Mouse (Mus musculus): ENCODE measurements around the gene Grem1.
A peak's percentile ranks its signal among the peaks of the same experiment; 100 is the strongest.

The Grem1 gene

DNA sequence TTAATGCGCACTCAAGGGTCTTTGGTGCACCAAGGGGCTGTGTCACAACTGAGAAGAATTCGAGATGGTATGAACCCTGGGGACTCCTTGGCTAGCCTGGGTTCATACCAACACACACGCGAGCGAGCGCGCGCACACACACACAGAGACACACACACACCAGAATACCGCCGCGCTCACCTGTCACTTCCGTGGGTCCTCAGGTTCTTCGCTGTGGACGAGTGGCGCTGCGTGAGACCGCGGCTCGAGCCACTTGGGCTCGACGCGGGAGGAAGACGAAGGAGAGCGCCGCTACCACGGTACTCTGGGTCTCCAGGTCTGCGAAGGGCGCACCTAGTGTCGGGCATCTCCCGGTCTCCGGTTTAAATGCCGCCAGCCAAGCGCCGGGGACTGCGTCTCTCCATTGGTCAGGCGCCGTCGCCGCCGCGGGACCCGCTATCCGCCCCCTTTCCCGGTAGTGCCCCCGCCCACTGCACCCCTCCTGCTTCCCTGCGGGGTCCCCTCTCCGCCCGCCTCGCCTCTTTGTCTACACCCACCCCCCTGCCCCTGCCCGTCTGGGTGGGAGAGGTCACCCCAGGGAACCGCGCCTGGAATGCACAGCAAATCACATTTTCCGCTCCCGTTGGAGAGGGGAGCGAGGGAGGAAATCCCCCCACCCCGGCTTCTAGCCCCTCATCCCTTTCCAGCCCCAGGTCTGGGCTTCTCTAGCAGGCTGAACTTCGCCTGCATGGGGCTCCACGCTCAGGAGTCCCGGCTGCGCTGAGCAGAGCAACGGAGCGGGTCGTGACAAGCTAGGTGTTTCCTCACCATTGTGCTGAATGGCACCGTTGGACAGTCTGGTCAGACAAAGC is at the start of gene Grem1:
TSS of gene Grem1 (minus strand) at position 336 of the 851 bp plus-strand sequence.
- peak; percentile 60 for DNase-seq (ENCODE audit: low spot score)

DNA sequence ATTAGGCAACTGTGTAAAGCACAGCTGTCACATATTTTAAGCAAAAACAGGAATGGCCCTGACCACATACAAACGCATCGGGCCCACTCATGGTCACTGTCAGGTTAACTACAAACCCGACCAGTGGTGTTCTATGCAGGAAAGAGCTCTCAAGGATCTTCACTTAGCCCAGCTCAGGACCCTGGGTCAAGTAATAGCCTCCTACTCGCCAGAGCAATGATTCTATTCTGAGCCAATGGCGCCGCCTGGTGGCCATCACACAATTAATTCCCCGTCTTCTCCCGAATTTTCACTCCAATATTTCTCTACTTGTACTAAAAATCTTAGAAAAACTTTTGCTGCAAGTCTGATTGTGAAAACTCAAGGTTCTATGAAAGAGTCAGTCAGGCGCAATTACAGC is 49.2 kb upstream of the Grem1 start:
- peak; percentile 82 for DNase-seq (ENCODE audit: low spot score)

- no peak for DNase-seq (ENCODE audit: low spot score)
Observed at GRCm38 (mm10) chr2:113806851-113807577, 48.6 kb upstream of the Grem1 start.

DNA sequence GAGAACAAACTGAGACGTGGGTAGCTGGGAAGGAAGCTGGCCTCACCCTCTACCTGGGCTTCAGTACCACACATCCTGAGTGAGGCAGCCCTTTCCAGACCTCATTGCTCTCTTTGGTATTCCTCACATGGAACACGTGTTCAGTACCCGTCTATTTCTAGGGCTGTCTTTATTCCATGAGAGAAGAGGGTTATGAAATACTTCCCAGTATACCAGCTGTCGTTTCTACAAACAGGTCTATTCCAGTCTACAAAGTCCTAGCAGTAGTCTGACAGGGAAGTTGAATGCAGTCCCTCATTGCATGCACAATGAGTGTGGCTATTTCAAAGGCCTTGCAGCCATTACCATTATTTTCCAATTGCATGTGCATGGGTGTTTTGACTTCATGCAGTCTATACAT is 47.3 kb upstream of the Grem1 start:
- DNase-seq (ENCODE audit: low spot score), result no peak

DNA sequence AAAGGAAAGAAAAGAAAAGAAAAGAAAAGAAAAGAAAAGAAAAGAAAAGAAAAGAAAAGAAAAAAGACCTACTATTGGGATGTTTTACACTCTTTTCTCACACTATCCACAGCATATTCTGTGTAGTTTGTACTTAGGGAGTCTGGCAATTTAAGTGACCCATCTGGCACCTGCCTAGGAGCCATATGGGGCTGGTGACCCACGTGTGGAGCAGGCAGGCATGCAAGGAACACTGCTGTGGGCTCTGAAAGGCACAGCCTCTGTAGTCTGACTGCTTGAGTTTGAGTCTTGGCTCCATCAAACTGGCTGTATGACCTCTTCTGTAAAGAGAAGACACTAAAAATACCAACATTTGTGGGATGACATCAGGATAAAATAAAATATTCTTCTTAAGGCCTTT is 45.3 kb upstream of the Grem1 start:
- DNase-seq (ENCODE audit: low spot score), result no peak

- DNase-seq (ENCODE audit: low spot score), result no peak
Observed at GRCm38 (mm10) chr2:113800846-113801245, 42.4 kb upstream of the Grem1 start.

- DNase-seq (ENCODE audit: low spot score), result no peak
Observed at GRCm38 (mm10) chr2:113798605-113799004, 40.2 kb upstream of the Grem1 start.

DNA sequence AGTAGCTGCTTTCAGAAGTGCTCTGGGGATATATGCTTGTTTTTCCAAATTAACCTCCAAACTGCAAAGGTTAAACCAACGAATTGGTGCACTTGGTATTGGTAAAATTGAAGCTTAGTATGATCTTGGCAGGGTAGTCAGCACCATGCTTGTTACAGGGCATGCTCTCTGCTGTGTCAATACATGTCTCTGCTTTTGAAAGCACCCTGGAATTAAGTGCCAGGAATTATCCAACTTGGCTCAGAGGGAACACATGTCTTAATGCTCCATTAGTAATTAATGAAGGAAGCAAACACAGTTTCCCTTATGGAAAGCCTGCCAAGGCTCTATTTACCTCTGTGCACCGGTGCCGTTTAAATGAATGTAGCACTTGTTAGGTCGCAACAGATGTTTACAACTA is 36.7 kb upstream of the Grem1 start:
- DNase-seq (ENCODE audit: low spot score), result no peak

DNA sequence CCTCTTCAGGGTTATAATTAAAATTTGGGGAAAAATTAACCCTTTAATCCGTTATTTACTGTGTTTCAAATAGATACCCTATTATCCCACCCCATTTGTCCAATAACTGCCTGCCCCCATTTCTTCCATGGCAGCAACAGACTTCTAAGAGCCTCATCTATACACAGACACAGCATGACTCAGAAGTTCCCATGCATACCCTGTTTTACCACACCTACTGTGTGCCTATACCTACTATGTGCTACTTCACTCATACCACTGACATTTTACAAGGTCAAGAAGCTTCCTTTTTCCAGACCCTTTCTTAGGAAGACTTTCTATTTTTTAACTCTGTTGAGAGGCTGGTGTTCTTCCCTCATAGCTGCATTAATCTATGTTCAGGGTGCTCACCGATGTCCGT is 35.1 kb upstream of the Grem1 start:
- DNase-seq (ENCODE audit: low spot score), result no peak

GRCm38 (mm10) chr2:113788821-113789387 is 30.5 kb upstream of the Grem1 start:
- no peak for DNase-seq (ENCODE audit: low spot score)

GRCm38 (mm10) chr2:113787882-113788281 is 29.4 kb upstream of the Grem1 start:
- no peak for DNase-seq (ENCODE audit: low spot score)

- no peak for DNase-seq (ENCODE audit: low spot score)
Observed at GRCm38 (mm10) chr2:113784851-113785250, 26.4 kb upstream of the Grem1 start.

DNA sequence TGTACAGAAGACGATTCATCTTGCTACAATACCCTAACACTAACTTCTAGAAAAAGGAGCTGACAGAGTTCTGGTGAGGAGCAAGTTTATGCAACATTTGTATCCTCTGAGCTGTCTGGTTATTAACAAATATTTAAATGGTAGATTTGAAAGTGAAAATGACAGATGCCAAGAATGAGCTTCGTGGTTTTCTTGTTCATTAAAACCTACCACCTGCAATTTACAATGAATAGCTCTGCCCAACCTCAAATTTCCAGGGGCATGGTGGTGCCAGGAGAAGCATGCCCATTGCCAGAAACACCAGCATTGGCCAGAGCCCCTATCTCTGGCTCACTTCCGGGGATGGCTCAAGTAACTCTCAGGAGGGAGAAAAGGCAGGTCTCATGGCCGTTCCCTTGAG is 23.1 kb upstream of the Grem1 start:
- no peak for DNase-seq (ENCODE audit: low spot score)

DNA sequence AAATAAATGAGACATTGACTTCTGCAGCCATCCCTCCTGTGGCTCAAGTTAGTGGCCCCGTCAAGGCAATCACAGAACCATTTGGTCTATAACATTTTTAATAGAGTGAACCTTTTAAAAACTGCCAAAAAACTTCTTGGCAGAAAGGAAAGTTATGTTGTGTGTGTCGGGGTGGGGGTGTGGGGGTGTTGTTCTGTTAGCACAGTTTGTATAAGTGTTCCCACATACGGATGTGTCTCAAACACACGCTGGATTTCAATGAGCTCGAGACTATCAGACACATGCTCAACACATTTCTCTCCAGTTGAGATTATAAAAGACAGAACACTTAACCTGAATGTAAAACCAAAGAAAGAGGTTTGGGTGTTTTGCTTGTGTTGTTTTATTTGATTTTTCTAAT is 22.7 kb upstream of the Grem1 start:
- no peak for DNase-seq (ENCODE audit: low spot score)

- no peak for DNase-seq (ENCODE audit: low spot score)
Observed at GRCm38 (mm10) chr2:113779336-113779735, 20.9 kb upstream of the Grem1 start.

DNA sequence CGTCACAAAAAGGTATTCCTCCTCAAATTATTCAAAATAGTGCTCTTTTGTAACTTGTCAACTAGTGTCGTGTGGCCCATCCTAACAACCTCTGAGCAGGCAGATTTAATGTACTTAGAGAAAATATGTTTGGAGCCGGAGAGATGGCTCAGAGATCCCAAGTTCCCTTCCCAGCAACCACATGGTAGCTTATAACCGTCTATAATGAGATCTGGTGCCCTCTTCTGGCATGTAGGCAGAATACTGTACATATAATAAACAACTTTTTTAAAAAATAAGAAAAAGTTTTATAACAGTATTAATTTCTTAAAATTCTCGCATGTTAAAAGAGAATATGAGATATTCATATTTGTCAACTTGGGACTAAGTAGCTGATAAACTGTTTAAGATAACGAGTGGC is 19.6 kb upstream of the Grem1 start:
- DNase-seq (ENCODE audit: low spot score), result no peak

GRCm38 (mm10) chr2:113776297-113776696 is 17.9 kb upstream of the Grem1 start:
- DNase-seq (ENCODE audit: low spot score), result no peak

- no peak for DNase-seq (ENCODE audit: low spot score)
Observed at GRCm38 (mm10) chr2:113774150-113774805, 15.8 kb upstream of the Grem1 start.

DNA sequence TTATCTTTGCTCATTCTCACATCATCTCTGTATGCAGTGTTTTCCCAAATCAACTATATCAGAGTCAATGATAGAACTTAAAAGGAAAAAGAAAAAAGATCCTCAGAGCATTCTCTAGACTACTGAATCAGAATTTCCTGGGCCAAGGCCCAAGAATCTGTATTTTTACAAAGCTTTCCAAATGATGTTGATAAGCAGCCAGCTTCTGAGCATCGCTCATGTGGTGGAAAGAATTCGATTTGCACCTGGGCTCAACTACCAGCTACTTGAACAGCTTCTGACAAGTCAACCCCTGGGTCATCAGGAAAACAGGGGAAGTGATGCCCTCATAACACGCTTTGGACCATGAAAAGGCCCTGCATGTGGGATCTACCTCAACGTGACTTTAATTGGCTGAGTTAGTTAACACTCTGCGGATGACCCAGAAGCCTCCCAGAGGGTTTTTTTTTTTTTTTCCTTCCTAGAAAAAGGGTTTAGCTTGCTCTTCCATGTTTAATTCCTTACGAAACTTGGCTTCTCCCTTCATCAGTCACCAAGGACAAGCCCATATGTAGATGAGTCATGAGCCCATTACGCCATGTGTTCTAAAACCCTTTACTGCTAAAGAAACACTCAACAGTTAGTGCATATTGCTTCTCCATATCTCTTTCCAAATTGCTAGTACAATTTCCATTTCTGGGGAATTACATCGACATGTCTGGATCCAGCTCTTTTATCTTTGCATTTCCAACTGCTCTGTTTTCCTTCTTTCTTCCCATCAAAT is 10.3 kb upstream of the Grem1 start:
- DNase-seq (ENCODE audit: low spot score), result no peak

- no peak for DNase-seq (ENCODE audit: low spot score)
Observed at GRCm38 (mm10) chr2:113765885-113766284, 7.4 kb upstream of the Grem1 start.

DNA sequence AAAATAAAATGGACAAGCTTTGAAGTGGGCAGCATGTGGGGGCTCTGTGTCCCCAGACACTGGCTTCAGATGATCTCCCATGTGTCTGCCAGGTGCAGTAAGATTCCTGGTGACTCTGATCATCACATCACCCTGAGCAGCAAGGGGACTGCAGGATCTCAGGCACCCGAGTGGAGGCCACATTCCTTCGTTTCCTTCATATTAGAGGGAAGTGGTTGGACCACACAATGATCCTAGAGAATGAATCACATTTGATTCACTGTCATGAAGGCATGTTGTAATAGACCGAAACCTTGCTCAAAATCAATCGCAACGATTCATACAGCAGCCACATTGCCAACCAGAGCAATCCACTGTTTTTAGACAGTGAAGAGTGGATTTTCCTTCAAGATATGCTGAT is 6.5 kb upstream of the Grem1 start:
- no peak for DNase-seq (ENCODE audit: low spot score)

Measured in retina, embryonic 14.5 days (tissue).